Mouse (Mus musculus): ENCODE measurements around the gene Capn2. TPM values are rescaled to one million over a fixed set of nuclear protein-coding genes. Genes with fewer than 3 reads are reported as not detected.

The Capn2 gene
- polyA plus RNA-seq, 1 experiment from 2014 or later, result 68.7 TPM

GRCm38 (mm10) chr1:182500224-182500623 is 17.2 kb downstream of the Capn2 start:
- H3K27ac ChIP-seq (replicated peaks; ENCODE audit: low read depth, low read length), result no peak overlapping the region
- WGBS, result 67% methylated on average over 4 of the region's 4 CpGs
- 0 out of 2 replicates have a peak, but pooled peaks cover under 1% of the 10 kb centered on the region for H3K36me3 ChIP-seq (ENCODE audit: control insufficient read depth, insufficient read depth, low read length)
- H3K27me3 ChIP-seq (ENCODE audit: control insufficient read depth, insufficient read depth, low read length), result no peaks in the 10 kb centered on the region
- ATAC-seq (ENCODE audit: low FRiP score, low TSS enrichment) (no peak), DNase-seq (no peak)
- H3K4me3 ChIP-seq (replicated peaks; ENCODE audit: low read depth, low read length), result no peak overlapping the region
- H3K4me1 ChIP-seq (ENCODE audit: control insufficient read depth, insufficient read depth, low read length), result no peaks in the 10 kb centered on the region
- H3K9me3 ChIP-seq (ENCODE audit: control insufficient read depth, low read length), result no peaks in the 10 kb centered on the region
- no peak overlapping the region for H3K9ac ChIP-seq (replicated peaks; ENCODE audit: low read length)
- no peak overlapping the region for H3K4me2 ChIP-seq (ENCODE audit: low read length)

- H3K4me3 ChIP-seq (replicated peaks; ENCODE audit: low read depth, low read length), result no peak overlapping the region
- 85% methylated on average over 9 of the region's 9 CpGs for WGBS
- H3K27ac ChIP-seq (replicated peaks; ENCODE audit: low read depth, low read length), result no peak overlapping the region
- ATAC-seq (ENCODE audit: low FRiP score, low TSS enrichment) (no peak), DNase-seq (no peak)
- no peak overlapping the region for H3K4me2 ChIP-seq (ENCODE audit: low read length)
- H3K27me3 ChIP-seq (ENCODE audit: control insufficient read depth, insufficient read depth, low read length), result no peaks in the 10 kb centered on the region
- no peak overlapping the region for H3K9ac ChIP-seq (replicated peaks; ENCODE audit: low read length)
- no peaks in the 10 kb centered on the region for H3K36me3 ChIP-seq (ENCODE audit: control insufficient read depth, insufficient read depth, low read length)
- no peaks in the 10 kb centered on the region; the same call in 1 of the 2 replicates for H3K4me1 ChIP-seq (ENCODE audit: control insufficient read depth, insufficient read depth, low read length)
- no peaks in the 10 kb centered on the region for H3K9me3 ChIP-seq (ENCODE audit: control insufficient read depth, low read length)
These were observed 17.8 kb downstream of the Capn2 start for GRCm38 (mm10) chr1:182499443-182500089.

GRCm38 (mm10) chr1:182497736-182498135 is 19.7 kb downstream of the Capn2 start:
- 51% methylated on average over 4 of the region's 4 CpGs for WGBS
- no peak for ATAC-seq (ENCODE audit: low FRiP score, low TSS enrichment)

GRCm38 (mm10) chr1:182496685-182497084 is 20.7 kb downstream of the Capn2 start:
- Histone ChIP-seq H3K9ac (replicated peaks; ENCODE audit: low read length) (no peak overlapping the region), H3K4me3 (replicated peaks; ENCODE audit: low read depth, low read length) (no peak overlapping the region), H3K9me3 (ENCODE audit: control insufficient read depth, low read length) (no peaks in the 10 kb centered on the region), H3K27ac (replicated peaks; ENCODE audit: low read depth, low read length) (no peak overlapping the region), H3K4me1 (ENCODE audit: control insufficient read depth, insufficient read depth, low read length) (no peaks in the 10 kb centered on the region; the same call in 1 of the 2 replicates), H3K27me3 (ENCODE audit: control insufficient read depth, insufficient read depth, low read length) (no peaks in the 10 kb centered on the region), H3K4me2 (ENCODE audit: low read length) (no peak overlapping the region), H3K36me3 (ENCODE audit: control insufficient read depth, insufficient read depth, low read length) (peaks cover 3% of the 10 kb centered on the region; the same call in 1 of the 2 replicates)
- DNase-seq, result no peak
- 52% methylated on average over 6 of the region's 6 CpGs for WGBS
- no peak for ATAC-seq (ENCODE audit: low FRiP score, low TSS enrichment)

More at GRCm38 (mm10) chr1:182497736-182498135, 19.7 kb downstream of the Capn2 start:
- Histone ChIP-seq H3K27ac (replicated peaks; ENCODE audit: low read depth, low read length) (no peak overlapping the region), H3K4me3 (replicated peaks; ENCODE audit: low read depth, low read length) (no peak overlapping the region), H3K9ac (replicated peaks; ENCODE audit: low read length) (no peak overlapping the region), H3K27me3 (ENCODE audit: control insufficient read depth, insufficient read depth, low read length) (no peaks in the 10 kb centered on the region), H3K4me1 (ENCODE audit: control insufficient read depth, insufficient read depth, low read length) (no peaks in the 10 kb centered on the region; the same call in 1 of the 2 replicates), H3K4me2 (ENCODE audit: low read length) (no peak overlapping the region), H3K36me3 (ENCODE audit: control insufficient read depth, insufficient read depth, low read length) (no peaks in the 10 kb centered on the region), H3K9me3 (ENCODE audit: control insufficient read depth, low read length) (no peaks in the 10 kb centered on the region)
- DNase-seq, result no peak

- peaks cover 4% of the 10 kb centered on the region; the same call in 1 of the 2 replicates for H3K36me3 ChIP-seq (ENCODE audit: control insufficient read depth, insufficient read depth, low read length)
- H3K9me3 ChIP-seq (ENCODE audit: control insufficient read depth, low read length), result no peaks in the 10 kb centered on the region
- H3K27ac ChIP-seq (replicated peaks; ENCODE audit: low read depth, low read length), result no peak overlapping the region
- DNase-seq (no peak), ATAC-seq (ENCODE audit: low FRiP score, low TSS enrichment) (no peak)
- no peak overlapping the region for H3K4me2 ChIP-seq (ENCODE audit: low read length)
- H3K9ac ChIP-seq (replicated peaks; ENCODE audit: low read length), result no peak overlapping the region
- H3K4me1 ChIP-seq (ENCODE audit: control insufficient read depth, insufficient read depth, low read length), result no peaks in the 10 kb centered on the region; the same call in 1 of the 2 replicates
- no peaks in the 10 kb centered on the region for H3K27me3 ChIP-seq (ENCODE audit: control insufficient read depth, insufficient read depth, low read length)
- WGBS, result 77% methylated on average over 17 of the region's 17 CpGs
- H3K4me3 ChIP-seq (replicated peaks; ENCODE audit: low read depth, low read length), result no peak overlapping the region
These were observed 22.9 kb downstream of the Capn2 start for GRCm38 (mm10) chr1:182494285-182495145.

GRCm38 (mm10) chr1:182491839-182492238 is 25.6 kb downstream of the Capn2 start:
- DNase-seq (no peak), ATAC-seq (ENCODE audit: low FRiP score, low TSS enrichment) (no peak)
- H3K27ac ChIP-seq (replicated peaks; ENCODE audit: low read depth, low read length), result no peak overlapping the region
- H3K4me1 ChIP-seq (ENCODE audit: control insufficient read depth, insufficient read depth, low read length), result no peaks in the 10 kb centered on the region; the same call in 1 of the 2 replicates
- 91% methylated on average over 6 of the region's 6 CpGs for WGBS
- H3K36me3 ChIP-seq (ENCODE audit: control insufficient read depth, insufficient read depth, low read length), result peaks cover 19% of the 10 kb centered on the region
- H3K9ac ChIP-seq (replicated peaks; ENCODE audit: low read length), result no peak overlapping the region
- H3K9me3 ChIP-seq (ENCODE audit: control insufficient read depth, low read length), result no peaks in the 10 kb centered on the region
- no peak overlapping the region for H3K4me3 ChIP-seq (replicated peaks; ENCODE audit: low read depth, low read length)
- no peaks in the 10 kb centered on the region for H3K27me3 ChIP-seq (ENCODE audit: control insufficient read depth, insufficient read depth, low read length)
- no peak overlapping the region for H3K4me2 ChIP-seq (ENCODE audit: low read length)

GRCm38 (mm10) chr1:182490568-182490967 is 26.8 kb downstream of the Capn2 start:
- H3K4me3 ChIP-seq (replicated peaks; ENCODE audit: low read depth, low read length), result no peak overlapping the region
- DNase-seq (no peak), ATAC-seq (ENCODE audit: low FRiP score, low TSS enrichment) (no peak)
- peaks cover 29% of the 10 kb centered on the region for H3K36me3 ChIP-seq (ENCODE audit: control insufficient read depth, insufficient read depth, low read length)
- no peaks in the 10 kb centered on the region for H3K27me3 ChIP-seq (ENCODE audit: control insufficient read depth, insufficient read depth, low read length)
- no peaks in the 10 kb centered on the region for H3K9me3 ChIP-seq (ENCODE audit: control insufficient read depth, low read length)
- 78% methylated on average over 7 of the region's 7 CpGs for WGBS
- no peak overlapping the region for H3K4me2 ChIP-seq (ENCODE audit: low read length)
- no peaks in the 10 kb centered on the region; the same call in 1 of the 2 replicates for H3K4me1 ChIP-seq (ENCODE audit: control insufficient read depth, insufficient read depth, low read length)
- H3K9ac ChIP-seq (replicated peaks; ENCODE audit: low read length), result no peak overlapping the region
- no peak overlapping the region for H3K27ac ChIP-seq (replicated peaks; ENCODE audit: low read depth, low read length)

- H3K27me3 ChIP-seq (ENCODE audit: control insufficient read depth, insufficient read depth, low read length), result no peaks in the 10 kb centered on the region
- H3K4me3 ChIP-seq (replicated peaks; ENCODE audit: low read depth, low read length), result peak overlapping the region; percentile 17
- no peaks in the 10 kb centered on the region for H3K9me3 ChIP-seq (ENCODE audit: control insufficient read depth, low read length)
- no peak overlapping the region for H3K9ac ChIP-seq (replicated peaks; ENCODE audit: low read length)
- WGBS, result 10% methylated on average over 21 of the region's 21 CpGs
- peaks cover 35% of the 10 kb centered on the region for H3K36me3 ChIP-seq (ENCODE audit: control insufficient read depth, insufficient read depth, low read length)
- DNase-seq, result peak; percentile 94
- no peaks in the 10 kb centered on the region; the same call in 1 of the 2 replicates for H3K4me1 ChIP-seq (ENCODE audit: control insufficient read depth, insufficient read depth, low read length)
- ATAC-seq (ENCODE audit: low FRiP score, low TSS enrichment), result peak; percentile 94
- peak overlapping the region; percentile 64 for H3K27ac ChIP-seq (replicated peaks; ENCODE audit: low read depth, low read length)
- H3K4me2 ChIP-seq (ENCODE audit: low read length), result peak overlapping the region; percentile 54
These were observed 27.5 kb downstream of the Capn2 start for GRCm38 (mm10) chr1:182489803-182490452.

All from midbrain, embryonic 14.5 days (tissue).